Mouse (Mus musculus): Measurements from ENCODE around the gene Ttll10. TPM values are rescaled to one million over a fixed set of nuclear protein-coding genes. Genes with fewer than 3 reads are reported as not detected.
A peak's percentile ranks its signal among the peaks of the same experiment; 100 is the strongest.

Ttll10 gene
- total and polyA plus RNA-seq, 3 experiments: 0.11 TPM; not detected in 2

DNA sequence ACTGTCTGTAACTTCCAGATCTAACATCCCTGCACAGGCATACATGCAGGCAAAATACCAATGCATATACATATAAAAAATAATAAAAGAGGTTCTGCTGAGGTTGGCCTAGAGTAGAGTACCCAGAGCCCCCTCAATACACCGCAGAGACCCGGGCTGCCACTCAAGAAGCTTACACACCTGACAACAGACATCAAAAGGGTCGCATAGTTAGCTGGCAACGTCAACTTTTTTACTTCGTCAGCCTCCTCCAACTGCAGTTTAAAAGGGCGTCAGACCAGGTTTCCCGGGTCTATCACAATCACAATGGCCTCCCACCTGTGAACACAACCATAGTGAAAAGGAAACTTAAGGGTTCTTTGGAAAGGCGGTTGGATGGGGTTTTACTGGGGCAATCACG, 35.7 kb downstream of the Ttll10 start:
- Histone ChIP-seq H3K4me1 (ENCODE audit: control insufficient read depth in 1 of 2, insufficient read depth in 2 of 2, low read length in 2 of 2) (peaks cover 8 to 32% of the 10 kb centered on the region in 2 experiments), H3K9ac (ENCODE audit: control insufficient read depth, low read depth, low read length, poor library complexity, severe bottlenecking) (no peak overlapping the region), H3K27me3 (ENCODE audit: control insufficient read depth in 1 of 2, insufficient read depth in 2 of 2, low read length in 2 of 2) (no peaks in the 10 kb centered on the region), H3K36me3 (ENCODE audit: control insufficient read depth in 1 of 2, insufficient read depth in 2 of 2, low read length in 2 of 2) (peaks cover 0 to 23% of the 10 kb centered on the region in 2 experiments; a peak in 2 of 4 replicates), H3K9me3 (replicated peaks; ENCODE audit: insufficient read depth, low read length) (no peaks in the 10 kb centered on the region), H3K4me3 (ENCODE audit: control insufficient read depth in 1 of 2, insufficient read depth in 1 of 2, low read depth in 2 of 2, low read length in 2 of 2) (no peak overlapping the region), H3K27ac (ENCODE audit: control insufficient read depth, low read depth, low read length) (no peak overlapping the region), H3K79me2 (ENCODE audit: control insufficient read depth, insufficient read depth, low read length, poor library complexity) (no peaks in the 10 kb centered on the region)
- no peak for DNase-seq (ENCODE audit: low read depth, low spot score)
- no peak for TF ChIP-seq USF1 (IDR thresholded peaks at IDR 0.05; ENCODE audit: low read depth, low read length)
- no peak for TF ChIP-seq CHD2 (IDR thresholded peaks at IDR 0.05; ENCODE audit: low read length)
- no peak for TF ChIP-seq SIN3A (IDR thresholded peaks at IDR 0.05; ENCODE audit: low read length)
- TF ChIP-seq ZNF384 (IDR thresholded peaks at IDR 0.05; ENCODE audit: low read depth, low read length): no peak
- no peak for TF ChIP-seq MAFK (IDR thresholded peaks at IDR 0.05; ENCODE audit: borderline replicate concordance, low read depth, low read length)
- no peak for TF ChIP-seq ZC3H11A (IDR thresholded peaks at IDR 0.05; ENCODE audit: low read depth, low read length)
- no peak for TF ChIP-seq TAL1 (IDR thresholded peaks at IDR 0.05; ENCODE audit: low read length)
- TF ChIP-seq ETS1 (IDR thresholded peaks at IDR 0.05; ENCODE audit: low read depth, low read length): no peak
- TF ChIP-seq RCOR1 (IDR thresholded peaks at IDR 0.05; ENCODE audit: low read depth, low read length): no peak

DNA sequence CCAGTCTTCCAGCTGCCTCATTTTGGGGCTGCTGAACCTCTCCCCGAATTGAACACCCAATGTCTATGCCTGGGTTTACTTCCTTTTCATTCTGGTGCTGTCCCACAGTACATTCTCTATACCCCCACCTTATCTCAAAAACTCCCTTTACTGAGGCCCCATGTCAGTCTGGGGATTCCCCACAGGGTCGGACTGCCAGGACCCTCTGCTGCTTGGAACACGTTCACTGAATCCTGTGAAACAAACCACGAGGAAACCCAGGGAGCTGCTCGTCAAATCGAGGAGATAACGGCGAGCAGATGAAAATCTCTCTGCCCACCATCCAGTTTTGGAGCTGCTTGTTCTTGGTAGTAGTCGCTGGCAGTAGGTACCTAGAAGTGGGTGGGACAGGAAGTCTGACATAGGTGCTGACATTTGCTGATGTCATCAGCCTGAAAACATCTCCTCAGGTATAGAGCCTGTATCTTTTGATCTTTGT, 37.2 kb downstream of the Ttll10 start:
- TF ChIP-seq RAD21 (IDR thresholded peaks at IDR 0.05; ENCODE audit: low read depth, low read length) (no peak), KAT2A (conservative IDR thresholded peaks at IDR 0.05; ENCODE audit: low read depth, low read length) (no peak), NELFE (IDR thresholded peaks at IDR 0.05; ENCODE audit: low read depth, low read length) (no peak), MYC (IDR thresholded peaks at IDR 0.05; ENCODE audit: low read depth, low read length) (peak; percentile 55; the same call in 1 of the 2 replicates), HCFC1 (IDR thresholded peaks at IDR 0.05; ENCODE audit: low read depth, low read length) (no peak), TCF12 (IDR thresholded peaks at IDR 0.05; ENCODE audit: low read depth, low read length) (0 out of 2 replicates have a peak, but pooled peaks have one; percentile 14), UBTF (IDR thresholded peaks at IDR 0.05; ENCODE audit: borderline replicate concordance, insufficient read depth, low read depth, low read length) (no peak), TBP (IDR thresholded peaks at IDR 0.05; ENCODE audit: low read depth, low read length) (0 out of 2 replicates have a peak, but pooled peaks have one; percentile 33), BHLHE40 (IDR thresholded peaks at IDR 0.05; ENCODE audit: borderline replicate concordance, low read depth, low read length) (no peak), POLR2AphosphoS2 (IDR thresholded peaks at IDR 0.05; ENCODE audit: low read length) (no peak), POLR2AphosphoS5 (IDR thresholded peaks at IDR 0.05; ENCODE audit: borderline replicate concordance, low read depth, low read length) (no peak), EP300 (IDR thresholded peaks at IDR 0.05; ENCODE audit: low read depth in 1 of 2, low read length in 2 of 2) (peak; percentile 13 to 56; a peak in 3 of 4 replicates), ELF1 (IDR thresholded peaks at IDR 0.05; ENCODE audit: low read depth, low read length) (peak; percentile 4; the same call in 1 of the 2 replicates), RCOR1 (IDR thresholded peaks at IDR 0.05; ENCODE audit: low read depth, low read length) (0 out of 2 replicates have a peak, but pooled peaks have one; percentile 27), GATA1 (IDR thresholded peaks at IDR 0.05; ENCODE audit: low read depth, low read length) (no peak), MXI1 (IDR thresholded peaks at IDR 0.05; ENCODE audit: low read depth, low read length) (peak; percentile 45), ETS1 (IDR thresholded peaks at IDR 0.05; ENCODE audit: low read depth, low read length) (0 out of 2 replicates have a peak, but pooled peaks have one; percentile 26), MAFK (IDR thresholded peaks at IDR 0.05; ENCODE audit: borderline replicate concordance, low read depth, low read length) (0 out of 2 replicates have a peak, but pooled peaks have one; percentile 33), USF2 (IDR thresholded peaks at IDR 0.05; ENCODE audit: borderline replicate concordance in 1 of 2, insufficient read depth in 1 of 2, low read depth in 1 of 2, low read length in 2 of 2) (no peak), ZKSCAN1 (IDR thresholded peaks at IDR 0.05; ENCODE audit: low read depth, low read length) (no peak)
- Histone ChIP-seq H3K4me1 (ENCODE audit: control insufficient read depth in 1 of 2, insufficient read depth in 2 of 2, low read length in 2 of 2) (peaks cover 8 to 27% of the 10 kb centered on the region in 2 experiments), H3K4me3 (ENCODE audit: control insufficient read depth in 1 of 2, insufficient read depth in 1 of 2, low read depth in 2 of 2, low read length in 2 of 2) (peak overlapping the region; percentile 24 to 45; a peak in 3 of 4 replicates), H3K27ac (ENCODE audit: control insufficient read depth, low read depth, low read length) (peak overlapping the region; percentile 58), H3K27me3 (ENCODE audit: control insufficient read depth in 1 of 2, insufficient read depth in 2 of 2, low read length in 2 of 2) (no peaks in the 10 kb centered on the region), H3K79me2 (ENCODE audit: control insufficient read depth, insufficient read depth, low read length, poor library complexity) (no peaks in the 10 kb centered on the region), H3K36me3 (ENCODE audit: control insufficient read depth in 1 of 2, insufficient read depth in 2 of 2, low read length in 2 of 2) (peaks cover 0 to 20% of the 10 kb centered on the region in 2 experiments; a peak in 2 of 4 replicates), H3K9ac (ENCODE audit: control insufficient read depth, low read depth, low read length, poor library complexity, severe bottlenecking) (peak overlapping the region; percentile 43), H3K9me3 (replicated peaks; ENCODE audit: insufficient read depth, low read length) (no peaks in the 10 kb centered on the region)
- DNase-seq (ENCODE audit: low read depth, low spot score): peak; percentile 53
